Mouse (Mus musculus): ENCODE measurements around the gene Ssu72.
A peak's percentile ranks its signal among the peaks of the same experiment; 100 is the strongest.

The Ssu72 gene

DNA sequence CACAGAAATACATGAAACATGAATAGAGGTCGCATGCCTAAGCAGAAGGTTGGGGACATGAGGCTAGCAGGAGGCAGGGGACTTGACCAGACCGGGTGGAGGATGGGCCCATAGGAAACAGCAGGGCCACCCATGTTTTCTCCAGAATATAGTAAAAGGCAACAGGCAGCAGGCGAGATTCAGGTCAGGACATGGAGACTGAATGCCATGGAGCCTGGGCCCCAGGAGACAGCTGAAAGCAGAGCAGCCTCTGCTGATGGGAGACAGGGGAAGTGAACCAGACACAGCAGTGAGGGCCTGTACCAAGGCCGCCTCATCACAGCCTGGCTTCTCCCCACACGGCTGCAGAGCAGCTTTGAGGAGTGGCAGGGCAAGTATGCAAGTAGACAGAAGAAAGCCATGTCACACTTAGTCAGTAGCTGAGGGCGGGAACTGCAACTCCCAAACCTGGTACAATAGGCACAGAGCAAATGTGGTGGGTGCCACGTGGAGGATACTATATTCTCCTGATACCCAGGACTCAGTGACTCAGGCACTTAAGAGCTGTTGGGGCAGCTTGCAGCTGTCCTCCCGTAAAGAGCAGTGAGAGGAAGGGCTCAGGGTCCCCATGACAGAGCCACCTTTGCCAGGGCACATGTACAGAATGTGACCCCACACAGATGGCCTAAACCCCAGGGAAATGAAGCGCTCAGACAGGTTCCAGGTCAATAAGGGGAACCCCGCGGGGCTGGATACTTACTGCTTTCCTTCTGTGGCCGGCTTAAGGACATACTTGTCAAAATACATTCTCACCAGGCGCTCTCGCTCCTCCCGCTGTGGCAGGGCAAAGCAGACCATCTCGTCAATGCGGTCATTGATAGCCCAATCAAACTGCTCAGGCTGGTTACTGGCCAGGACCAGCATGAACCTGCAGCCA is 42.2 kb downstream of the Ssu72 start:
- peak; percentile 50; the same call in 1 of the 2 replicates for ATAC-seq (ENCODE audit: low TSS enrichment)

DNA sequence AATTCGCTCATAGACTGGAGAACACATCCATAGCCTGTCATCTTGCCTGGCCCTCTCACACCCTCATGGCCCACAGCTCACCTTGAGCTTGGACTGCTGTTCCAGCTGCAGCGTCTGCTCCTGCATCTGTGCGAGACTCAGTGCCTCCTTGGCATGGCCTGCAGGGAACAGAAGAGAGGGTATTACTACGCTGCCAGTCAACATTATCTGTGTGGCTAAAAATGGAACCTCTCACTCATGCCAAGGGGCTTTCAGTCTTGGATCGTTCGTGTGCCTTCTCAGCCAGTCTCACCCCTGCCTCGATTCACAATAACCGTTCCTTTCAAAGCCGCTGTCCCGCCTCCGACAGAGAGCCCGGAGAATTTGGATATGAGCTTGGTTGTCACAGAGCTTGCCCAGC is 52.4 kb downstream of the Ssu72 start:
- ATAC-seq (ENCODE audit: low TSS enrichment): no peak

DNA sequence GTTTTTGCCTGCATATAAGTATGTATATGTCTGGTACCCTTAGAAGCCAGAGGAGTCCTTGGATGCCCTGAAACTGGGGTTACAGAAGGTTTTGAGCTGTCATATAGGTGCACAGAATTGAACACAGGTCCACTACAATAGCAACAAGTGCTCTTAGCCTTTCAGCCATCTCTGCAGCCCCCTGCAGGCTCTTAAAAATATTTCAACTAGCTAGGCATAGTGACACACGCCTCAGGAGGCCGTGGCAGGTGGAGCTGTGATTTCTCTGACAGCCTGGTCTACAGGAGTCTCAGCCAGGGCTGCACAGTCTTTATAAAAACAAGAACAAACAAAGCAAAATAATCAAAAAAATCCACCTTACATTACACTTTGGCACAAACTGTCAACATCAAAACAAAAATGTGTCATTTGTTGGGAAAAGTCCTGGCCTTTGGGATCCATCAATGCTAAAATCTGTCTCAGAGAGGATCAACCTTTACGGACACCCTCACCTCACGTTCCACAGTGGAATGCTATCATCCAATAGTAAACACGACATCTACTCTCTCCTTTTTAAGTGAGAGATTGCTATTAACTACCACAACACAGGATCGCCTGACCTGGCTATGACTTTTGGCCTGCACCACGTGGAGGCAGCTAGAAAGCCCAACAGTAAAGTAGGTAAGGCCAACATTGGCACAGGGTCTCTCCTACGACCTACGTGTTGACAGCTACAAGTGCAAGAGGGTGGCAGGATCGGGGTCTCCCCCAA is 55.4 kb downstream of the Ssu72 start:
- ATAC-seq (ENCODE audit: low TSS enrichment): 0 out of 2 replicates have a peak, but pooled peaks have one; percentile 11

DNA sequence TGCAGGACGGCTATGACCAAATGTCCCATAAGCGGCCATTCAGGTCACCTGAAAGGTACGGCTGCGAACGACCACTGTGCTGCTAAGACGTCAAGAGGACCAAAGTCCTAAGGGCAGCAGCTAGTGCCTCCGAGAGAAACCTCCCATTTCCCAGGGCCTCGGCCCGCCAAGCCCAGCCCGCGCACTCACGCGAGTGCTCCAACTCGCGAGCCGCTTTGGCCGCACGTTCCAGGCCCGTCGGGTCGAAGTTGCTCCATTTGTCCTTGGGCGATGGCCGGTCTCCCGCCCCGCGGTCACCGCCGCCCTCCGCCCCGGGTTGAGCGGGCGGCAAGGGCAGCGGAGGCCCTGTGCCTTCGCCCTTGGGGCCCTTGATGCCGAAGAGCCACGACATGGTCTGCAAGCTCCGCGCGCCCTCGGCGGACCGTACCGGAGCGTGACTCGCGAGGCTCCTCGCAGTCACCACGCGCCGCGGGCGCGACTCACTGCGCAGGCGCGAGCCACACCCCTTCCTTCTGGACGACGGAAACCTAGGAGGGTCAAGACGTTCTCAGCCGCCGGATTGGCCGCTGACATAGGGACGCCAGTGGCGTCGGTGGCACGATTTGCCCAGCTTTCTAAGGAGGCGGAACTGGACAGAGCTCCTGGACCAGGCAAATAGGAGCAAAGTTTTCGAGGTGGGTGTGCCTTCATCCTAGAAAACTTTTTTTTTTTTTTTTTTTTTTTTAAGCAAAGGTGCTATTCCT is 56.2 kb downstream of the Ssu72 start, which contains the start of gene Atad3a:
Gene Atad3a, minus strand, starts transcription at position 481 of the 743 bp plus-strand sequence.
- ATAC-seq (ENCODE audit: low TSS enrichment): peak; percentile 93

DNA sequence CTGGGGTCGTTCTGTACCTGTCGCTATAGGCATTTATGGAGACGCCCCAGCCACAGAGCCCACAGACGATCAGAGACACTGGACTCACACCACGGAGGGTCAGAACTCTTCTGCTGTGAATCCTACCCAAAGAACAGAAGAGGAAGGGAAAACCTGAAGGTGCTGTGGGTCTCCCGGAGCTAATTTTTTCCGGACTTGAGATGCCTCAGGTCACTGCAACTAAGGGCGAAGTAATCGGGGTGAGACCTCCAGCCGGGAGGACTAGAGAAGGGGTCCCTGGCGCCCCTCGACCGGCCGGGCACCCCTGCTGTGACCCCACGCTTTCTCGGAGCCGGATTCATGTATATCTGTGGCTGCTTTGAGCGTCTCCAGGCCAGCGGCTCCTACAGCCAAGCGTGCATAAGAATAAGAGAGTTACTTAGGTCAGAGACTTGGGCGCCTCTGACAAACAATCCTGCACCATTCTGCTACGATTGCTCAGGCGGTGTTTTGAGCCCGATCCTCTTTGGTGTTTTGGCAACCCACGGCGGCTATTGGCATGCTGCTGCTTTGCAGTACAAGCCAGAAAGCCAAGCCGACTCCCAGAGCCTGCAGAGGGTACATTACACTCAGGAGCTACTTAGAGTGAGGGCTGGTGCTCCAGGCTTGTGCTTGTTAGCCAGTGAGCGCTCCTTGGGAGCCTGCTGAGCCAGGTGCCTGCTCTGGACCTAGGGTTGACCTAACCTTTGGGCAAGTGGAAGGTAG is 56.9 kb downstream of the Ssu72 start:
- peak; percentile 7; the same call in 1 of the 2 replicates for ATAC-seq (ENCODE audit: low TSS enrichment)

DNA sequence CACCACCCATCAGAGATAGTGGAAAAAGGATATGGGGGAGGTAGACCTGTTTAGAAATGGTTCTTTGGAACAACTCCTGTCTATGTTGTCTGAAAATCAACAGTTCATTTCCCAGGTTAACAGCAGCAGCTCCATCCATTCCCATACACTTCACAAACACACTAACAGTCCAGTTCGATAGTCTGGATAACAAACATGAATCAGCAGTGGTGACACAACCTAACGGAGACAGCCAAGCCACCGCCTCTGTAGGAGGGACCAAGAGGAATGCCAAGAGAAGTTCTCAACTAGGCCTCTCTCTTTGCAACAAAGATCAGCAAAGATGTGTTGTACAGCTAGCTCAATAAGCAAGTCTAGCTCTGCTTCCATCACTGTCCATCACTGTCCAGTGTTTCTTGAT is 57.8 kb downstream of the Ssu72 start:
- ATAC-seq (ENCODE audit: low TSS enrichment): no peak

DNA sequence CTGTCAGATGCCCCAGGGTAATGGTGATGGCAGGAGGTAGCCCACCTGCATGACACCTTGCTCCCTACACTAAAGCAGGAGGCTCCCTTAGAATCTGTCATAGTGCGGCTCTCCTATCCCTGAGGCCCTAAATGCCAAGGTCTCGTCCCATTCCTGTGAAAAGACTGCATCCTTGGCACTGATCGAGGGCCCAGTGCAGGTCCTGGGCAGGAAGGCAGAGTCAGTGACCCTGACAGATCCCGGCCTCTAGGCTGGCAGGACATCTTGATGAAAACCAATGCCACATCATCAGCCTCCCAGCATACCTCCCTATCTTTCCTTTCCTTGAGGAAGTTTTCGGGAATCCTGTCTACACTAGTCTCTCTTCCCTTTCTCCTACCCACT is 64.9 kb downstream of the Ssu72 start:
- no peak for ATAC-seq (ENCODE audit: low TSS enrichment)

DNA sequence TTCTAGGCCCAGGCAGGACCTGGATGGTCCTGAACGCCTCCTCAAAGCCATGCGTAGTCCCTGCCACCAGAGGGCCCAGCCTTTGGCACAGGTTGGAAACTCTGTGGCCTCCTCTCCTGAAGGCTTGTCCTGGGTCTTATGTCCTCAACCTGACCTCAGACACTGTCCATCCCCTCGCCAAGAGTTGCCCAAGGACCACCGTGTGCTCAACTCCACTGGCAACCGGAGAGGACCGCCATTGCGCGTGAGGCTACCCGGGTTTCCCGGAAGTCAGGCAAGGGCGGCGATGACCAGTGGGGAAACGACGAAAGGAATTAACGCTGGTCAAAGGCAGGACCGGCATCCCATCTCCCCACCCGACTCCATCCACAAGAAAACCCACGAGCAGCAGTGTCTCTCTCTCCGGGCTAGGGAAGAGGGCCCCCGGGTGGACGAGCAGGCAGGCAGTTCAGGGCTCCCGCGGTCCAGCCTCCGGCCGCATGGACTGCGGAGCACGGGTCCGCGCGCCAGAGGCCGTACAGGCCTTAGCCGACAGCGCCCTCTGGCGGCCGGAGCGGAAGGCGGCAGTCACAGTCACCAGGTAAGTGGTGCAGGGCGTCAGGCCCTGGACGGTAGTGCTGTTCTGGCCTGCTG is 65.4 kb downstream of the Ssu72 start:
- peak; percentile 68 for ATAC-seq (ENCODE audit: low TSS enrichment)

DNA sequence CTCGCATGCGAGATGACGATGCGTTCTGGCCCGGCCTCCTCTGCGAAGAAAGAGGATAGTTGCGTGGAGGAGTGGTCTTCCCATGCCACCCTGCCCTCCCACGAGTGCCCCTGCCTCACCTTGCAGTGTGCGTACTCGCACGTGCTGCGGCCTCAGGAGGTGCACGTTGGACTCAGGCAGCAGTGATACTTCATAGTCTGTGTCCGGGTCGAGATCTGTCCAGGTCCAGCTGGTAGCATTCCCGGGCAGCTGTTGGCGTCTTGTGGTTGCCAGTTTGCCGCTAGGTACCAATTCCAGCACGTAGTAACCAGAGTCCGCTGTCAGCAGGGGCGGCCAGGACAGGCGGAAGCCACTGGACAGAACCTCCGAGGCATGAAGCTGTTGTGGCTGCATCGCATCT is 66.0 kb downstream of the Ssu72 start:
- no peak for ATAC-seq (ENCODE audit: low TSS enrichment)

DNA sequence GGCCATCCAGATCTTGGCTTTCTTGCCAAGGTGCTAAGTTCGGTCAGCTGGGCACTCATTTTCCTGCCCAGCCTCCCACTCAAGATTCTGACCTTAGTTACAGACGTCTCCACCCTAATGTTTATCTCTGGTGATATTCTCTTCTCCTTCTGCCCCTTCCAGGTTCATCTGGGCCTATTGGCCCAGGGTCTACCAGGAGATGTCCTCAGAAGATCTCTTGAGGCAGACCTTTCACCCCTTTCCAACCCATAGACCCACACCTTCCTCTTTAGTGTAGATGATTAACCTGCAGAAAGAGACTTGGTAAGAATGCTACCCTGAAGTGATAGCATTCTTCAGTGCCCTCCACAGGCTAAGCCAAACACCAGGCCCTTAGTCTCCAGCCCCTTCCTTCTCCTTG is 67.1 kb downstream of the Ssu72 start:
- ATAC-seq (ENCODE audit: low TSS enrichment): no peak

DNA sequence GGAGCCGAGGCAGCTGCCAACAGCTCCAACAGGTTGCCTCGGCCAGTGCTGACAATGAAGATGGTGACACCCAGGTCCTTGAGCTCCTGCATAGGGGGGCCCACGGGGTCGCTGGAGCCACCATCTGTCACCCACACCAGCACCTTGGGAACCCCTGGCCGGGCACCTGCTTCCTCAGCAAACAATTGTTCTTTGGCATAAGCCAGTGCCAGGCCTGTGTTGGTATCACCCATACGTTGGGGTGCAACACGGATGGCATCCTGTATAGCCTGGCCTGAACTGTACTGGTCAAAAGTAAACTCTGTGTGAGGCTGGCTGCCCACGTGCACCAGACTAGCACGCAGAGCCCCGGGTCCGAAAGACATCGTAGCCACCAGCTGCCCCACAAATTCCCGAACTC is 68.2 kb downstream of the Ssu72 start:
- no peak for ATAC-seq (ENCODE audit: low TSS enrichment)

DNA sequence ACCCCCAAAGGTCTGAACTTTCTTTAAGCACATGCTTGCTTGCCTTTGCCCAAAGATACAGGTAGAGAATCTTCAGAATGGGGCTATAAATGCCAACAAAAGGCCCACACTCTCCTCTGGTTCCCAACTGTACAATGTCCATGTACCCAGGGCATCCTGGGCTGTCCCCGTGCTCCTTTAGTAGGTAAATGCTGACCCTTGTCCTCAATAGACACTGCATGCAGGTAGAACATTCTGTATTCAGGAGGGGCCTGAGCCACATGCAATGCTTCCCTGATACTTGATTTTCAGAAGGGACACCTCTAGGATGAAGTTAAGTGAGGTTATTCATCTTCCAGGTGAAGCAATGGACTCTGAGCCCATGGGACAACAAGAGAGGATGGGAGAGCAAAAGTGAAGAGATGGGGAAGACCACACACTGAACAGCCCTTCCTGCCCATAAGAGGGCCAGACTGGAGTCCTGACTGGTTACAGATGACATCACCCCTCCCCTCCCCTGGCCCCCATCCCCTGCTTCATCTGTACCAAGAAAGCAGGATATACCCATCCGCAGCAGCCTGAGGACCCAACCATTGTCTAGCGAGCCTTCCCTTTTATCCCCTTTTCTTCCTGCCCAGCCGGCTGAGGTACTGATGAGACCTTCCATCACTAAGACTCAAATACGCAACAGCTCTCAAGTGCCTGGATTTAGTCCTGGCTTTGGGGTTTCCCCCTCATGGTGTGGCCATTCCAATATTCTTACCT is 68.9 kb downstream of the Ssu72 start:
- ATAC-seq (ENCODE audit: low TSS enrichment): no peak

DNA sequence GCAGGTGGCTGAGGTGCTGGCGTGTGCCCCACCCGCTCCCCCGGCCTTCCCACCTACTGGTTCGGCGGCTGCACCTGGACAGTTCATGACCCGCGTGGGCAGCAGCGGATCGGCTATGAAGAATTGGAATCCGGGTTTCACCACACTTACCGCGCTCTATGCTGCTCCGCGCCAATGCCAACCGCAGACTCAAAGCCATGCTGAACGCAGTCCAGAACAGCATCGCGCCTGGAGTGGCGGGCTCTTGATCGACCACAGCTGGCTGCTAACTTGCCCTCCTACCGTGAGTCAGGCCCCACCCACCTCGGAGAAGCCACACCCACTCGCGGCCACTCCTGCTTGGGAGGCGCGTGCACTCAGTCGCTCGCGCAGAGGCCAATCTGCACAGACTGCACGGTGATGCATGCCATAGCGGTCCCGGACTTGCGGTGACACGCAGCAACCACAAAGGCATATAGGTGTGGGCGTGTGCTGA is 69.7 kb downstream of the Ssu72 start, which contains the start of gene Vwa1:
Gene Vwa1, minus strand, starts transcription at position 419 of the 475 bp plus-strand sequence.
- peak; percentile 72 for ATAC-seq (ENCODE audit: low TSS enrichment)

DNA sequence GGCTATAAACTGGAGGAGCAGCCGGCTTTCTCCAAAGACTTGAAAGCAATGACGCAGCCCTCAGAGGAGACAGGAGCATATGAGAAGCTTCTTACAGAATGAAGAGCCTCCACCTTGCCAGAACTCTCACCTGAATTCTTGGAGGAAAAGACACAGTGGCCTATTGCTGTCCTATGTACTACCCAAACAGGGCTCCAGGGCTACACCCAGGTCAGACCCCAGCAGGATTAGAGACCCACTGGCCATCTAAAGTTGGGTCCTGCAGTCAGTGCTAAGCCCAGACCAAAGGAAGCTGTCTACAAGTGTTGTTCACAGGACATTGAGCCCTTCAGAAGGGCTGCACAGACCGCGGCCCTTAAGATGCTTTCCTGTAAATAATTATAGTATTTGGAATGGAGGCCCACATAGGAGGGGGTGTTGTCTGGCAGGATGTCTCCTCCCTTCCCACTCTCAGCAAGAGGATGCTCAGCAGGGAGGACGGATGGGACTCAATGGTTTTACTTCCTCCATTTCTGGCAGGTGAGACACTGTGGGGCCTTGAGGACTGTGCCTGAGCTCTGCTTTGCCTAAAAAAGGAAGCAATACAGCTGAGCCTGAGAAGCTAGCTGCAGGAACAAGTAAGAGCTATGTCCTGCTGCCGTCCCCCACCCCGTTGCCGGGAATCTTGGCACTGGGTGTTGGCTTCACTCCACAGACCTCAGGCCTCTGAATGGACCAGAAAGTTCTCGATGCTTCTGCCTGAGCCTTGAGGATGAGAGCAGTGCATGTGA is 70.6 kb downstream of the Ssu72 start:
- peak; percentile 13; the same call in 1 of the 2 replicates for ATAC-seq (ENCODE audit: low TSS enrichment)

DNA sequence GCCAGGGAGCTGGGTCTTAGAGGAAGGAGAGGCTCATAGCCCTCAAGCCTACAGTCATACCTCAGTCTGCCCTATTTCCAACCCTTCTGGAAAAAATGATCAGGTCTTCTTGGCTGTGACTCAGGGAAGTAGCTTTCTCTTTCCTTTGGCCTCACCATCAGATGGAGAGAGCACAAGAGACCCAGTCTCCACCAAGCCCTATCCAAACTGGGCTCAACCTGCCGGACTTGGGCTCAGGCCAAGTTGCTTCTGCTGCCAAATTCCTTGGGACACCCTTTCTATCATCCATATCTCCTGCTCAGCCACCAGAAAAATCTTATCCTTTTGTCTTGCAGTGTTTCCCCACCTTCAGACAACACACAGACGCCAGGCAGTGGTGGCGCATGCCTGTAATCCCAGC is 71.3 kb downstream of the Ssu72 start:
- no peak for ATAC-seq (ENCODE audit: low TSS enrichment)

DNA sequence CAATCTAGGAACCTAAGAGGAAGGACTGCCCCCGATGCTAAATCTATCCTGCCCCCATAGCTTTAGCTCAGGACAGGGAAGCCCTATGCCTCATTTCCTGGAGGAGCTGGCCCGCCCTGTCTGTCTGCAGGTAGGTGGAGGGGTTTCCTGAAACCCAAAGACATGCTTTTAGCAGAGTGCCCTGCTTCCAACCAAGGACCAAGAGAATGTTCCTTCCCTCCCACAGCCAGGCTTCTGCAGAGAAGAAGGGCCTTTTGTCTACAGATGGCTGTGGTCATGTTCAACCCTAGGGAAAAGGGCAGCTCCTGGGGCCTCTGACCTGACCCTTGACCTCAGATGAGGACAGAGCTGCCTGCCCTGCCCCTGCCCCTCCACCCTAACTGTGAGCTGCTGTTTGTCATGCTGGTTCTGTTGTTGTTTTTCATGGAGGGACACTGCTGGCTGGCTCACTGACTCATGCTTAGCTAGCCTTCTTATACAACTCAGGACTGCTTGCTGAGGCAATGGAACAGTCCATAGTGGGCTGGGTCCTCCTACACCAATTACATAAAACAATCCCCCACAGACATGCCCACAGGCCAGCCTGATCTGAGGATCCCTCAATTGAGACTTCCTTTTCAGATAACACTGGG is 72.2 kb downstream of the Ssu72 start:
- ATAC-seq (ENCODE audit: low TSS enrichment): peak; percentile 25; the same call in 1 of the 2 replicates

DNA sequence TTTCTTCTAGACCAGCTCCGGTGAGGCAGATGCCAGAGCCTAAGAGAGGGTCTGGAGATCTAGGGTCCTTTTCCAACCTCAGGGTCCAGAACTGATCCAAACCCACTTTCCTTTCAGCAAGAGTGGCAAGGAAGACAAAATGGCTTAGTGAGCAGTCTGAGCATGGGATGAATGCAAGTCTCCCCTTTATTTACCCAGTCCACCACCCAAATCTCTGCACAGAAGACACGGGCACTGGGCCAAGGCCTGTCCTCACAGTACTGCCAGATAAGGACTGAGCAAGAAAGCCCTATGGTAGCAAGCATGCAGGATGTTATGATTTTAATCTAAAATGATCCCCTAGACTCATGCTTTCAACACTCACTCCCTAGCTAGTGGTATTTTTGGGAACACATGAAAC is 73.2 kb downstream of the Ssu72 start:
- no peak for ATAC-seq (ENCODE audit: low TSS enrichment)

DNA sequence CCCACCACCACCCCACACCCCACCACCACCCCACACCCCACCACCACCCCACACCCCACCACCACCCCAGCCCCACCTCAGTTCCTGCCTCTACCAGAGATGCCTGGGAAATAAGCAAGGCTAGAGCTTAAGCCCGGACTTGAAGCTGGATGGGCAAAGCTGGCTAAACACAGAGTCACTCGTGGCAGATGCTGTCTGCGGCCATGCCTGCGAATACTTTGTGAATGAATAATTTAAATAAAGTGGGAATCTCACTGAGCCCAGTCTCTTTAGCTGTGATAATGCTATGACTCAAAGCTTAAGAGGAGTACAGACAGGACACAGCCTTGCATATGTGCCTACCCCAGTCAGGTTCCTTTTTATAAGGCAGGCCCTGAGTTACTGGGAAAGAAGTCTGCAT is 74.9 kb downstream of the Ssu72 start:
- no peak for ATAC-seq (ENCODE audit: low TSS enrichment)

DNA sequence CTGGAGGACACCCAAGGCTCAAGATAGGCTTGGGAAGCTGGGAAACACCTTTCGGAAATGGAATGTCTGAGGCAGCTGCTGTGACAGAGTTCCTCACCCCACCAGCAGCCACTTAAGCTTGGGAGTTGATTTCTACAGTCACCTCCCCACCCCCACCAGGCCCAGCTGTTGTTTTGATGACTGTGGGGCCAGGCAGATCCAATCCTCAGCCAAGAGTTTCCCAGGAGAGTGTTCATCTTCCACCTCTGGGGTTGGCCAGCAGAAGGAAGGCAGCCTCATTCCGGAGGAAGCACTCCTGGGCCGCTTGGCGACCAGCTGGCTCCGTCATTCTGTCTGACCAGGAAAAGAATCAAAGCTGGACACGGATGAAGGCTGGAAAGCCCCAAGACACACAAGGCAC is 76.3 kb downstream of the Ssu72 start:
- no peak for ATAC-seq (ENCODE audit: low TSS enrichment)

Measured in frontal cortex, adult (tissue).